Mouse (Mus musculus): ENCODE results near the gene Cadm4.

Cadm4 gene

GRCm38 (mm10) chr7:24481474-24482207 is at the start of gene Cadm4:
Gene Cadm4 (plus strand): TSS chr7:24482023.
- DNase-seq (ENCODE audit: low read depth, low spot score), result peak; percentile 85

- no peak for DNase-seq (ENCODE audit: low read depth, low spot score)
Measured at GRCm38 (mm10) chr7:24435305-24435704, 46.5 kb upstream of the Cadm4 start.

- DNase-seq (ENCODE audit: low read depth, low spot score), result no peak
Measured at GRCm38 (mm10) chr7:24437981-24438380, 43.8 kb upstream of the Cadm4 start.

GRCm38 (mm10) chr7:24439191-24439590 is 42.6 kb upstream of the Cadm4 start:
- DNase-seq (ENCODE audit: low read depth, low spot score), result no peak

GRCm38 (mm10) chr7:24439891-24440290 is 41.9 kb upstream of the Cadm4 start:
- DNase-seq (ENCODE audit: low read depth, low spot score), result no peak

DNA sequence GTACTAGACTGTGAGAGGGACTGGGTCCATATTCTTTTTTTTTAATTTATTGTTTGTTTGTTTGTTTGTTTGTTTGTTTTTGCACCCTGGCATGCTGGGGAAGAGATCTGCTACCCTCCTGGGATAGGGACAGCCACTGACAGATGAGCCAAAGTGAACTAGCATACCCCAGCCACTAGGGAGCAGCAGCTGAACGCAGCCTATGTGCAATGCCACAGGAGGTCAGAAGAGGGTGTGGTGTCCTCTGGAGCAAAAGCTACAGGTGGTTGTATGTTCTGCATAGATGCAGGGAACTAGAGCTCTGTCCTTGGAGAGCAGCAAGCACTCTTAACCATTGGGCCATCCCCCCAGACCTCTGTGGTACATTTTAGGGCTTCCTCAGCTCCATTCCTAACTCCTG is 40.0 kb upstream of the Cadm4 start:
- peak; percentile 93 for DNase-seq (ENCODE audit: low read depth, low spot score)

- DNase-seq (ENCODE audit: low read depth, low spot score), result peak; percentile 73
Measured at GRCm38 (mm10) chr7:24442313-24442712, 39.5 kb upstream of the Cadm4 start.

DNA sequence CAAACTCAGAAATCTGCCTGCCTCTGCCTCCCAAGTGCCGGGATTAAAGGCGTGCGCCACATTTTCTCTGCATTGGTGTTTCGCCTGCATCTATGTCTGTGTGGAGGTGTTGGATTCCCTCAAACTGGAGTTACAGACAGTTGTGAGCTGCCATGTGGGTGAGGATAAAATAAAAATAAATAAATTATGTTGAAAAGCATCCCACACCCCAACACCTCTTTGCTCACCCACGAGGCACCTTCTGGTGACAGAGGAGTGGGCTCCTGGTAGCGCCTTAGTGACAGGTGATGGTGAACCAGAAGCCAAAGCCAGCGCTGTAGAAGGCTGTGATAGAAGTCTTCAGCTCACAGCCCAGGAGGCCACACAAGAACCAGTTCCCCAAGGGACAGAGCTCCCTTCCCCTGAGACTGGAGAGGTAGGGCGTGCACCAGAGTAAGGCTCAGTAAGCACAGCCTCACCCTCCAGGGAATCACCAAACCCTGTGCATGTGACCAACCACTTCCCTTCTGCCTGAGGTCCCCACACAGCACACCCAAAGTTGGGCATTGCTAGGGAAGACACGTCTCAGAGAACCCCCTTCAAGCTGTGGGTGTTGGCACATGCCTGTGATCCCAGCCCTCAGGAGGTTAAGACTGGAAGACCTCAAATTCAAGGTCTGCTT is 36.4 kb upstream of the Cadm4 start:
- peak; percentile 58 for DNase-seq (ENCODE audit: low read depth, low spot score)

- peak; percentile 29 for DNase-seq (ENCODE audit: low read depth, low spot score)
Measured at GRCm38 (mm10) chr7:24446697-24447340, 35.0 kb upstream of the Cadm4 start.

- peak; percentile 70 for DNase-seq (ENCODE audit: low read depth, low spot score)
Measured at GRCm38 (mm10) chr7:24448782-24449517, 32.9 kb upstream of the Cadm4 start.

- peak; percentile 89 for DNase-seq (ENCODE audit: low read depth, low spot score)
Measured at GRCm38 (mm10) chr7:24450585-24451017, 31.2 kb upstream of the Cadm4 start.

DNA sequence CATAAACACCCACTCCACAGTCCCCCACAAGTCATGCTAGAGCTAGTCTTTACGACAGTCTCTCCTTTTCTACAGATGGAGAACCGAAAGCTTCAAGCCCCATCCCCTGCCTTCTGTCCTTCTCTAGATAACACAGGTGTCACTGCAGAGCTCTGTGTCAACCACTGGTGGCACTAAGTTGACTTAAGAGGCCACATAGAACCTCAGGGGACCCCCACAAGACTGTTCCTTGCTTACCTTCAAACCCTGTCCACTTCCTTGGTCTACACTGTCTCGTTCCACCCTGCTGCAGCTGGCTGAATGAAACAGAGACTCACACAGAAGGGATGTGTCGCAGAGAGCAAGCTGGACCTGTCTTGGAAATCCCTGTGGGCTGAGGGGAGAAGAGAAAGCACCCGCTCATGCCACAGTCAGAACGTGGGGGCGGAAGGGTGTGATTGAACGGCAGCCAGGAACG is 29.9 kb upstream of the Cadm4 start, which contains the start of gene Irgc1:
Gene Irgc1, minus strand, starts transcription at position 443 of the 457 bp plus-strand sequence.
- peak; percentile 90 for DNase-seq (ENCODE audit: low read depth, low spot score)

GRCm38 (mm10) chr7:24454199-24454598 is 27.6 kb upstream of the Cadm4 start:
- no peak for DNase-seq (ENCODE audit: low read depth, low spot score)

- DNase-seq (ENCODE audit: low read depth, low spot score), result no peak
Measured at GRCm38 (mm10) chr7:24455726-24456125, 26.1 kb upstream of the Cadm4 start.

DNA sequence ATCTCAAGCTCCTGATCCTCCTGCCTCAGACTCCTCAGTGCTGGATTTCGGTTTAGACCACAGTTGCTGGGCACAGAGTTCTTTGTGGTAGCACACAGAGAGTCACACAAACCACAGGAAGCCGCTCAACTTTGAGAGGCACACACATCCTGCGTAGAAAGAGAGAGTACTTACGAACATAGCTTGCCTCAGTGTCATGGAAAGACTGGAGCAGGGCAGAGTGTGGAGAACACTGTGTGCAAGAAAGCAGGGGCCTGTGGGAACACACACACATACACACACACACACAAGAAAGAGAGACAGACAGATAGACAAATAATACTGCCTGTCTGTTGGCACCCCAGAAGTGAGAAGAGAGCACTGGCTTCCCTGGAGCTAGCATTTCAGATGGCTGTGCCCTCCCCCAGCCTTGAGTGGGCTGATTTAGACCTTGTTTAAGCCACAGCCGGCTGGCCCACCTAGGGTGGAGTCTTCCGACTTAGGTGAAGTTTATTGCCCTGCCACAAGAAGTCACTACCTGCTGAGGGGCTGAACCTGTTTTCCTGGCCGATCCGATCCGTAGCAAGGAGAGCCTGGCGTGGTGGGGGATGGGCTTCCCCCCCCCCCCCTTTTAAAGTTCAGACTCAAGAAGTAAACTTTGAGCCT is 24.0 kb upstream of the Cadm4 start:
- DNase-seq (ENCODE audit: low read depth, low spot score), result no peak

GRCm38 (mm10) chr7:24459440-24459839 is 22.4 kb upstream of the Cadm4 start:
- DNase-seq (ENCODE audit: low read depth, low spot score), result no peak

DNA sequence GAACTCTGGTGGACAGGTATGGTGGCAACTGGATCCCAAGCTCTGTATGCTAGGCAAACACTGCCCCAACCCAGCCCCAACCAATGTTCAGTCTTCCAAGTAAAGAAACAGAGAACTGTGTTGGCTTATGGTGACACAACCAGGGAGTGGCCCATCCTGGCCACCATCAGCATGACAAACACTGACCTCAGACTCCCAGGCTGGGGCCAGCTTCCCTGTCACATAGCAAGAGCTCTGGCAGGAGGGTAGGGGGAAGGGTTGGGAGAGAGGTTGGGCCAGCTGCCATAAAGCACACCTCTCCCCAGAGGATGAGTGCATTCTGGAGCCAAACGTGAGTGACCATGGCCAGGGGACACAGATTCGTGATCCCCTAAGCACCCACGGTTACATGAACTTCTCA is 22.0 kb upstream of the Cadm4 start:
- DNase-seq (ENCODE audit: low read depth, low spot score), result no peak

DNA sequence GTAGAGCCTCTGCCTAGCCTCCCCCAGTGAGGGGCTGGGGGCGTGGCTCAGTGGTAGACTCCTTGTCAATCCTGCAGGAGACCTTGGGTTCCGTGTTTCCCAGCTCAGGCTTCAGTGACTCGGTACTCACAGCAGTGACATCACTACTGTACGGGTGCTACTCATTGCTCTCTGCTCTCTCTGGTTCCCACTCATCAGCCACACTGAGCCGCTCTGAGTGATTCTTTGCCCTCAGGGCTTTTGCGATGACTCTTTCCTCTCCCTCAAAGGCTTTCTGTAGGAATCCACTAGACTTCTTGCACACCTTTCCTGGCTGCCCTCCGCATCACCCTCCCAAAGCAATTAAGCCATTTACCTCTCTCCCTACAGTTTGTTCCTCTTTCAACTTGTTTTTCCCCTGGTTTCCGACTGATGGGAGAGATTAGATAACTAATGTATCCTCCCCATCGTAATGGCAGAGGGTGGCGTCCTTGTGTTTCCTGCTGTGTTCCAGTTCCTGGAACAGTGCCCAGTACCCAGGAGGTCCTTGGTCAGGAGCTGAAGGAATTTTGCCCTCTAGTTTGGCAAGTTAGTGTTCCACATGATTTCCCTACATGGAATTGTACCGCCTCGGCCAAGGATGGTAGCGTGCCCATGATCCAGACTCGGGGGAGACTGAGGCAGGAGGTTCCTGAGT is 20.3 kb upstream of the Cadm4 start:
- no peak for DNase-seq (ENCODE audit: low read depth, low spot score)

GRCm38 (mm10) chr7:24462388-24463319 is 19.2 kb upstream of the Cadm4 start, which contains the start of gene Plaur:
Gene Plaur (plus strand): TSS chr7:24462484.
- no peak for DNase-seq (ENCODE audit: low read depth, low spot score)
